Mouse (Mus musculus) neural tube, embryonic 11.5 days (tissue): ENCODE results near the gene Agt. TPM values are rescaled to one million over a fixed set of nuclear protein-coding genes. Genes with fewer than 3 reads are reported as not detected.

Source experiments
- ATAC-seq: fragments of 200-750 bp; cut with Nextera tagmentation; 2 replicates; pipeline ENCODE4 v1.8.0; 2017; ENCODE audit warnings: moderate number of reproducible peaks, mild to moderate bottlenecking, moderate TSS enrichment, moderate library complexity; ENCODE audit not compliant: insufficient read depth, low FRiP score, low TSS enrichment
- DNase-seq: peaks from one replicate; pipeline ENCODE4 v3.0.0-alpha.2; 2015; ENCODE audit warnings: low spot score
- H3K27ac ChIP-seq: fragments of 300-500 bp; sonication (generic); 2 replicates; pipeline ENCODE4 v1.5.1; 2014; ENCODE audit warnings: low read depth, mild to moderate bottlenecking, low read length
- H3K27me3 ChIP-seq: fragments of 300-500 bp; sonication (generic); 2 replicates; pipeline ENCODE4 v1.6.1; 2014; ENCODE audit warnings: mild to moderate bottlenecking, low read length, mixed read lengths; ENCODE audit not compliant: control insufficient read depth, insufficient read depth
- H3K36me3 ChIP-seq: fragments of 300-500 bp; sonication (generic); 2 replicates; pipeline ENCODE4 v1.6.1; 2014; ENCODE audit warnings: mild to moderate bottlenecking, low read length, moderate library complexity, mixed read lengths; ENCODE audit not compliant: control insufficient read depth, insufficient read depth
- H3K4me1 ChIP-seq: fragments of 300-500 bp; sonication (generic); 2 replicates; pipeline ENCODE4 v1.6.1; 2014; ENCODE audit warnings: low read length, mixed read lengths; ENCODE audit not compliant: control insufficient read depth, insufficient read depth
- H3K4me2 ChIP-seq: fragments of 300-500 bp; sonication (generic); 2 replicates; pipeline ENCODE4 v1.6.1; 2014; ENCODE audit warnings: low read depth, mild to moderate bottlenecking, moderate library complexity
- H3K4me3 ChIP-seq: fragments of 300-500 bp; sonication (generic); 2 replicates; pipeline ENCODE4 v1.5.1; 2014; ENCODE audit warnings: low read depth, low read length
- H3K9ac ChIP-seq: fragments of 300-500 bp; sonication (generic); 2 replicates; pipeline ENCODE4 v1.6.1; 2014; ENCODE audit warnings: mild to moderate bottlenecking, low read length
- H3K9me3 ChIP-seq: fragments of 300-500 bp; sonication (generic); 2 replicates; pipeline ENCODE4 v1.6.1; 2016; ENCODE audit warnings: low read length; ENCODE audit not compliant: control insufficient read depth
- WGBS: fragments of 180-500 bp; shearing (Covaris S2); extraction: QIAGEN DNeasy Blood & Tissue Kit; methylation state at CpG from one replicate; pipeline ENCODE4 v1.1.7; 2014; 5-methylcytosine and 5-hydroxymethylcytosine counted together
- polyA plus RNA-seq: library from polyadenylated mRNA; unstranded; fragments of >200 nt; fragmentation: Nextera tagmentation; extraction: Ambion mirVana; gene quantifications from 2 replicates; pipeline ENCODE4 v1.2.1, GENCODE M21; 2014

Gene Agt
- polyA plus RNA-seq = 0.12 TPM in 1 of 2 replicates, not detected in the other

- Histone ChIP-seq H3K27ac (no peak within 1 kb of the TSS), H3K36me3 (no peaks in the 10 kb centered on the region), H3K9me3 (no peaks in the 10 kb centered on the region), H3K4me3 (no peak within 1 kb of the TSS), H3K27me3 (no peaks in the 10 kb centered on the region), H3K4me2 (no peak within 1 kb of the TSS), H3K4me1 (no peaks in the 10 kb centered on the region), H3K9ac (no peak within 1 kb of the TSS)
- 68% methylated on average over 2 of the region's 2 CpGs for WGBS
- ATAC-seq (no peak), DNase-seq (no peak)
These were observed at the start of gene Agt for GRCm38 (mm10) chr8:124569593-124569992. TSS of gene Agt (minus strand) at chr8:124569706.

- Histone ChIP-seq H3K9me3 (no peaks in the 10 kb centered on the region), H3K27ac (no peak overlapping the region), H3K4me1 (0 out of 2 replicates have a peak, but pooled peaks cover 2% of the 10 kb centered on the region), H3K4me3 (no peak overlapping the region), H3K4me2 (no peak overlapping the region), H3K27me3 (no peaks in the 10 kb centered on the region), H3K9ac (no peak overlapping the region), H3K36me3 (no peaks in the 10 kb centered on the region)
- ATAC-seq (no peak), DNase-seq (no peak)
- 72% methylated on average over 9 of the region's 9 CpGs for WGBS
These were observed 48.7 kb upstream of the Agt start for GRCm38 (mm10) chr8:124618252-124618651.

GRCm38 (mm10) chr8:124617266-124617869 is 47.9 kb upstream of the Agt start:
- Histone ChIP-seq H3K27ac (no peak overlapping the region), H3K4me2 (peak overlapping the region; percentile 57), H3K4me3 (peak overlapping the region; percentile 30), H3K9me3 (no peaks in the 10 kb centered on the region), H3K36me3 (no peaks in the 10 kb centered on the region), H3K4me1 (0 out of 2 replicates have a peak, but pooled peaks cover 2% of the 10 kb centered on the region), H3K27me3 (no peaks in the 10 kb centered on the region), H3K9ac (peak overlapping the region; percentile 52)
- WGBS = 10% methylated on average over 17 of the region's 17 CpGs
- DNase-seq (peak; percentile 77), ATAC-seq (peak; percentile 20; the same call in 1 of the 2 replicates)

DNA sequence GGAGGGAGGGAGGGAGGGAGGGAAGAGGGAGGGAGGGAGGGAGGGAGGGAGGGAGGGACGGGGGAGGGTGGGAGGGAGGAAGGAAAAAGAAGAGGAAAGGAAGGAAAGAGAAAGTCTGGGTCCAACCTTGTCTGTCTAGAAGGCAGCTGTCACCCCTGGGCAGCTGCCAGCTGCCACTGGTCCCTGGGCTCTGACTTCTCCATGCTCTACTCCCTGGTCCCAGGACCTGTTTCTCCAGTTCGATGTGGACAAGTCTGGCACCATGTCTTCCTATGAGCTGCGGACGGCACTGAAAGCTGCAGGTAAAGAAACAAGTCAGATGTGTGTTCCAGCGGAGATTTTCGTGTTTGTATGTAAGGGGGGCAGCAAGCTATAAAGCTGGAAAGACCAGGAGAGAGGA is 44.8 kb upstream of the Agt start:
- Histone ChIP-seq H3K36me3 (no peaks in the 10 kb centered on the region), H3K4me3 (no peak overlapping the region), H3K27me3 (no peaks in the 10 kb centered on the region), H3K9ac (no peak overlapping the region), H3K27ac (no peak overlapping the region), H3K9me3 (no peaks in the 10 kb centered on the region), H3K4me2 (no peak overlapping the region), H3K4me1 (0 out of 2 replicates have a peak, but pooled peaks cover 2% of the 10 kb centered on the region)
- WGBS = 81% methylated on average over 5 of the region's 6 CpGs
- no peak for ATAC-seq
- no peak for DNase-seq

DNA sequence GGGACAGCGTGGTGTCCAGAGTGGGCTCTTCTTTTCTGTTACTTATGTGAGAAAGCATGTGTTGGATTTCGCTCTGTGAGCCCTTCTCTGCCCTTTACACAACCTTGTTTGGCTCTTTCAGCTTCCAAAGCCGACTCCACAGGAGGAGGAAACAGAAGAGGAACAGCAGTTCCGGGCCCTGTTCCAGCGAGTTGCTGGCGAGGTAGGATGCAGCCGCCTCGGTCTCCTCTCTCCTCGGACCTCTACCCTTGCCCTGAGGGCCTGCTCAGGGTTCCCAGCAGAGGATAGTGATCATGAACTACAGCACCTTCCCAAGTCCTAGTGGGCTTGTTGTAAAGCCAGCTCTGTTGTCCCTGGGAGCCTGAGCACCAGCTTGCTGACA is 39.5 kb upstream of the Agt start:
- Histone ChIP-seq H3K9me3 (no peaks in the 10 kb centered on the region), H3K4me2 (no peak overlapping the region), H3K4me3 (no peak overlapping the region), H3K27me3 (no peaks in the 10 kb centered on the region), H3K36me3 (no peaks in the 10 kb centered on the region), H3K9ac (no peak overlapping the region), H3K4me1 (no peaks in the 10 kb centered on the region), H3K27ac (no peak overlapping the region)
- DNase-seq (no peak), ATAC-seq (no peak)
- WGBS = 86% methylated on average over 9 of the region's 9 CpGs

DNA sequence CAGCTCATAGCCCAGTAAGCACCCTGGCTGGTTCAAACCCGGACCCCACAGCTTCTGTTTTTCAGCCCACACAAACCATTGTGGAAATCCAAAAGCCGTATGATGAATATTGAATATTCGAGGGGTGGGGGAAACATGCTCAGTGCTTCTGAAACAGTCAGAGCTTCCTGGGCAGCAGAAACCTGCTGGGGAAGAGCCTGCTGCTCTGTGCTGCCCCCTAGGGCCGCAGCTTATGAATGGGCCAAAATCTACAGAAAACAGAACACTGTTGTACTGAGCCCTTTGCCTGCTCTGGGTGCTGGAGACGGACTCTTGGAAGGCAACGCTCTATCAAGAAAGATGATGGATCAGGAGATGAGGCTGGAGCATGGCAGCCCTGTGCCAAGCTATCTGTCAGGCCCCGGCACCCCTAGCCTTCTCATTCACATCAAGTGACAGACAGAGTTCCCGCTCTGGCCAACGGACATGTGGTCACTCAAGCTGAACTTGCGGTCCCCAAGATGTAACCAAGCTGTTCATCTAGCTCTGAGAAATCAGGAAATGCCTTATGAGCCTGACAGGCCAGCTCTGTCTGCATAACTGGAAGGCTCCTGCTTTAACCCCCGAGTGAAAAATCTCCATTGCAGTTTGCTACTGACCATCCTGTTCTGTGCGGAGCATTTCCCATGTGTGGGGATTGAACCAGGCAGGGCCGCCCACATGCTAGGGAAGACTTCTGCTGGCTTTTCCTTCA is 38.9 kb upstream of the Agt start:
- H3K27ac ChIP-seq = no peak overlapping the region
- H3K9me3 ChIP-seq = no peaks in the 10 kb centered on the region
- no peaks in the 10 kb centered on the region for H3K36me3 ChIP-seq
- 75% methylated on average over 13 of the region's 13 CpGs for WGBS
- no peak overlapping the region for H3K9ac ChIP-seq
- H3K27me3 ChIP-seq = no peaks in the 10 kb centered on the region
- H3K4me3 ChIP-seq = no peak overlapping the region
- ATAC-seq (no peak), DNase-seq (peak; percentile 34)
- H3K4me2 ChIP-seq = no peak overlapping the region
- no peaks in the 10 kb centered on the region for H3K4me1 ChIP-seq

GRCm38 (mm10) chr8:124604066-124604465 is 34.6 kb upstream of the Agt start:
- no peaks in the 10 kb centered on the region for H3K27me3 ChIP-seq
- H3K9me3 ChIP-seq = no peaks in the 10 kb centered on the region
- no peak overlapping the region for H3K4me3 ChIP-seq
- no peaks in the 10 kb centered on the region for H3K4me1 ChIP-seq
- ATAC-seq (no peak), DNase-seq (no peak)
- H3K36me3 ChIP-seq = no peaks in the 10 kb centered on the region
- H3K4me2 ChIP-seq = no peak overlapping the region
- H3K27ac ChIP-seq = no peak overlapping the region
- 67% methylated on average over 5 of the region's 5 CpGs for WGBS
- H3K9ac ChIP-seq = no peak overlapping the region

DNA sequence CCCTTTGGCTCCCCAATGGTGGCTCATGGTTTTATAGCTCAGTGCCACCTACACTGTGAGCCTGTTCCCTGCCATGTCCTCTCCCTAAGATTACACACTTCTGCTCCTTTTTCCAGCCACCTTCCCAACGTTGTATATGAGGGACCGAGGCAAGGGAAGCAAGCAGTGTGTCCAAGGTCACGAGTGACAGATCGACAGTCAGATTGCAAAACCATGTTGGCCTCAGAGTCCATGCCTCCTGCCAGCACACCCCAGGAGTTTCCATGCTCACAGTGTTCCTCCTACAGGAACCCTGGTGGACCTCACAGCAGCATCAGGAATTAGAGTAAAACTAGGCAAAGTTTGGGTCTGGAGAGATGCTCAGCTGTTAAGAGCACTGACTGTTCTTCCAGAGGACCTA is 19.9 kb upstream of the Agt start:
- ATAC-seq = no peak
- 87% methylated on average over 4 of the region's 4 CpGs for WGBS

GRCm38 (mm10) chr8:124586556-124586955 is 17.1 kb upstream of the Agt start:
- no peak for ATAC-seq
- Histone ChIP-seq H3K9me3 (no peaks in the 10 kb centered on the region), H3K36me3 (no peaks in the 10 kb centered on the region), H3K4me2 (no peak overlapping the region), H3K9ac (no peak overlapping the region), H3K27ac (no peak overlapping the region), H3K27me3 (no peaks in the 10 kb centered on the region), H3K4me1 (no peaks in the 10 kb centered on the region), H3K4me3 (no peak overlapping the region)
- 77% methylated on average over 2 of the region's 2 CpGs for WGBS
- no peak for DNase-seq

More for the DNA sequence above, 19.9 kb upstream of the Agt start:
- Histone ChIP-seq H3K4me1 (no peaks in the 10 kb centered on the region), H3K4me2 (no peak overlapping the region), H3K36me3 (no peaks in the 10 kb centered on the region), H3K9ac (no peak overlapping the region), H3K9me3 (no peaks in the 10 kb centered on the region), H3K27ac (no peak overlapping the region), H3K4me3 (no peak overlapping the region), H3K27me3 (no peaks in the 10 kb centered on the region)
- DNase-seq = no peak
